19 mouse cellular contexts compared by ENCODE assay signal in genomic region chr19:60363988-60364599, GRCm38 (mm10).
DNase-seq lines count a peak whose midpoint lies in the region; ATAC-seq lines count a peak whose summit lies in the region.
"Had no signal": no experiment of that assay in that cellular context is flagged by ENCODE, and none has a peak within 500 bp of the region (broad histone marks: within the 10 kb centered on the region; RNA-seq: fewer than 3 reads in every experiment).

No protein-coding gene starts in this region.

- H3K36me3 ChIP-seq in heart, embryonic 10.5 days = no peaks in the 10 kb centered on the region
- H3K36me3 ChIP-seq in forebrain, embryonic 11.5 days (ENCODE audit: control insufficient read depth, insufficient read depth, low read length) = no peaks in the 10 kb centered on the region
- no peaks in the 10 kb centered on the region for H3K36me3 ChIP-seq in midbrain, embryonic 16.5 days (ENCODE audit: control insufficient read depth, insufficient read depth, low read length)
- H3K36me3 ChIP-seq in limb, embryonic 10.5 days = no peaks in the 10 kb centered on the region
- H3K36me3 ChIP-seq: embryonic facial prominence, embryonic 12.5 days; hindbrain, embryonic 12.5 days; neural tube, embryonic 13.5 days had no signal

- H3K27ac ChIP-seq in heart, embryonic 10.5 days = no peak overlapping the region
- 0 out of 2 replicates have a peak overlapping the region, but pooled peaks have one; percentile 25 for H3K27ac ChIP-seq in forebrain, embryonic 11.5 days (ENCODE audit: low read depth, low read length)
- H3K27ac ChIP-seq in midbrain, embryonic 16.5 days (ENCODE audit: low read length) = no peak overlapping the region
- no peak overlapping the region for H3K27ac ChIP-seq in limb, embryonic 10.5 days
- H3K27ac ChIP-seq: embryonic facial prominence, embryonic 12.5 days; hindbrain, embryonic 12.5 days; neural tube, embryonic 13.5 days had no signal

- H3K9me3 ChIP-seq in heart, embryonic 10.5 days = no peaks in the 10 kb centered on the region
- no peaks in the 10 kb centered on the region for H3K9me3 ChIP-seq in forebrain, embryonic 11.5 days (ENCODE audit: control insufficient read depth, low read length)
- H3K9me3 ChIP-seq in midbrain, embryonic 16.5 days (replicated peaks; ENCODE audit: control insufficient read depth, low read length, poor library complexity, severe bottlenecking) = no peaks in the 10 kb centered on the region
- H3K9me3 ChIP-seq in limb, embryonic 10.5 days (replicated peaks) = no peaks in the 10 kb centered on the region
- H3K9me3 ChIP-seq: embryonic facial prominence, embryonic 12.5 days; hindbrain, embryonic 12.5 days; neural tube, embryonic 13.5 days had no signal

- no peak overlapping the region for H3K9ac ChIP-seq in forebrain, embryonic 11.5 days (ENCODE audit: low read length)
- no peak overlapping the region for H3K9ac ChIP-seq in midbrain, embryonic 16.5 days (ENCODE audit: low read depth, low read length)
- H3K9ac ChIP-seq: embryonic facial prominence, embryonic 12.5 days; hindbrain, embryonic 12.5 days; neural tube, embryonic 13.5 days had no signal

- WGBS in heart, embryonic 10.5 days = 55% methylated on average over 4 of the region's 4 CpGs
- WGBS in forebrain, embryonic 11.5 days = 29% methylated on average over 4 of the region's 4 CpGs
- 20% methylated on average over 4 of the region's 4 CpGs for WGBS in midbrain, embryonic 16.5 days
- 39% methylated on average over 4 of the region's 4 CpGs for WGBS in limb, embryonic 10.5 days

- H3K4me3 ChIP-seq in heart, embryonic 10.5 days = no peak overlapping the region
- no peak overlapping the region for H3K4me3 ChIP-seq in forebrain, embryonic 11.5 days (ENCODE audit: low read depth, low read length)
- H3K4me3 ChIP-seq in midbrain, embryonic 16.5 days (ENCODE audit: low read depth, low read length) = no peak overlapping the region
- H3K4me3 ChIP-seq in limb, embryonic 10.5 days = no peak overlapping the region
- H3K4me3 ChIP-seq: embryonic facial prominence, embryonic 12.5 days; hindbrain, embryonic 12.5 days; neural tube, embryonic 13.5 days had no signal

- no peaks in the 10 kb centered on the region for H3K27me3 ChIP-seq in heart, embryonic 10.5 days (ENCODE audit: insufficient read depth, poor library complexity, severe bottlenecking)
- H3K27me3 ChIP-seq in forebrain, embryonic 11.5 days (ENCODE audit: control insufficient read depth, insufficient read depth, low read length) = no peaks in the 10 kb centered on the region
- H3K27me3 ChIP-seq in midbrain, embryonic 16.5 days (ENCODE audit: control insufficient read depth, insufficient read depth, low read depth, low read length) = no peaks in the 10 kb centered on the region
- H3K27me3 ChIP-seq in limb, embryonic 10.5 days (ENCODE audit: low read depth, poor library complexity, severe bottlenecking) = no peaks in the 10 kb centered on the region
- H3K27me3 ChIP-seq: embryonic facial prominence, embryonic 12.5 days; hindbrain, embryonic 12.5 days; neural tube, embryonic 13.5 days had no signal

- no peaks in the 10 kb centered on the region for H3K4me1 ChIP-seq in heart, embryonic 10.5 days
- H3K4me1 ChIP-seq in forebrain, embryonic 11.5 days (replicated peaks; ENCODE audit: control insufficient read depth, insufficient read depth, low read length) = 0 out of 2 replicates have a peak, but pooled peaks cover under 1% of the 10 kb centered on the region
- H3K4me1 ChIP-seq in midbrain, embryonic 16.5 days (ENCODE audit: control insufficient read depth, insufficient read depth, low read length) = peaks cover 7% of the 10 kb centered on the region
- peaks cover 26% of the 10 kb centered on the region for H3K4me1 ChIP-seq in limb, embryonic 10.5 days
- H3K4me1 ChIP-seq: neural tube, embryonic 13.5 days had no signal

- ATAC-seq in forebrain, embryonic 11.5 days (replicated peaks; ENCODE audit: low FRiP score) = no peak
- ATAC-seq in midbrain, embryonic 16.5 days = peak; percentile 73
- ATAC-seq: Patski had no signal

- no peak overlapping the region for H3K4me2 ChIP-seq in forebrain, embryonic 11.5 days (ENCODE audit: low read depth, low read length, severe bottlenecking)
- H3K4me2 ChIP-seq in midbrain, embryonic 16.5 days (ENCODE audit: low read length) = no peak overlapping the region
- H3K4me2 ChIP-seq: embryonic facial prominence, embryonic 12.5 days; hindbrain, embryonic 12.5 days; neural tube, embryonic 13.5 days had no signal

- DNase-seq in heart, embryonic 10.5 days (ENCODE audit: low spot score) = peak; percentile 36
- DNase-seq in heart, postnatal 4 days = no peak
- DNase-seq in kidney, postnatal 36 days = peak; percentile 11
- DNase-seq in kidney, postnatal 10 days = no peak
- no peak for DNase-seq in forebrain, embryonic 11.5 days (ENCODE audit: low spot score)
- DNase-seq in limb, embryonic 10.5 days (ENCODE audit: low spot score) = no peak
- no peak for DNase-seq in urinary bladder, postnatal 36 days (ENCODE audit: low spot score in 2 of 2)
- DNase-seq: adrenal gland, adult 8-10 months; cerebellum, adult 9-10 months; gastrocnemius, postnatal 25 days; kidney, postnatal 25 days; liver; lung, postnatal 10 days; thymus, postnatal 4 days had no signal

Comparison
In these comparisons a context has a peak if more than half of its experiments do, and no peak if none do; other contexts are left out.
1. DNase-seq: peak in heart, embryonic 10.5 days (single experiment) and kidney, postnatal 36 days (2 of 2); none in heart, postnatal 4 days (single experiment), kidney, postnatal 10 days (single experiment), forebrain, embryonic 11.5 days (single experiment), limb, embryonic 10.5 days (single experiment) and urinary bladder, postnatal 36 days (0 of 2).